Mouse (Mus musculus): ENCODE measurements at regions not wholly inside any gene's neighbourhood (a gene's known extent, or its start where the extent isn't known, plus 50 kb on each side); places are given as distances from the start of the nearest gene placed in this dataset.

- Histone ChIP-seq H3K4me2 (ENCODE audit: low read depth, low read length) (no peak overlapping the region), H3K4me1 (ENCODE audit: control insufficient read depth, insufficient read depth, low read length) (0 out of 2 replicates have a peak, but pooled peaks cover 2% of the 10 kb centered on the region), H3K27me3 (ENCODE audit: control insufficient read depth, insufficient read depth, low read length) (no peaks in the 10 kb centered on the region), H3K36me3 (replicated peaks; ENCODE audit: control insufficient read depth, insufficient read depth, low read depth, low read length) (no peaks in the 10 kb centered on the region), H3K9ac (replicated peaks; ENCODE audit: low read length) (no peak overlapping the region), H3K9me3 (replicated peaks; ENCODE audit: control insufficient read depth, low read length) (no peaks in the 10 kb centered on the region), H3K27ac (replicated peaks; ENCODE audit: low read depth, low read length) (no peak overlapping the region), H3K4me3 (ENCODE audit: low read depth, low read length) (no peak overlapping the region)
- 43% methylated on average over 5 of the region's 5 CpGs for WGBS
- DNase-seq (ENCODE audit: low spot score) (no peak), ATAC-seq (replicated peaks; ENCODE audit: insufficient number of reproducible peaks, low FRiP score, low TSS enrichment, low read depth) (no peak)
Measured at GRCm38 (mm10) chr13:54309354-54309753, 61.8 kb upstream of the Cplx2 start.

DNA sequence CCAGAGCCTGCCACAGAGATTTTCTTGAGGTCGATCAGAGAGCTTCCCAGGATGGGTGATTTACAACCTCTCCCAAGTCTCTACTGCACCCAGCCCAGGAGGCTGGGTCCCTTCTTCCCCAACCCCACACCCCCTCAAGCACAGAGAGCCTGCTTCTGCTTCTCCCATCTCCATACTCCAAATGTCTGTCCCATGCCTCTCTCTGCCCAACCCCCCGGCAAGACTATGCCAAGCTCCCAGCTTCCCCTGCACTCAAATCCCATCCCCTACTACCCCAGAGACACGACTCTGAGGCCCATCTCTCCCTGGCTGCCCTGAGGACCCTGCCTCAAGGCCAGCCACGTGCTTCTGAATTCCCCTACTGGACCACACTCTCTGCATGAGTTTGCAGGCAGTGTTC, 61.0 kb upstream of the Cplx2 start:
- Histone ChIP-seq H3K4me1 (ENCODE audit: control insufficient read depth, insufficient read depth, low read length) (0 out of 2 replicates have a peak, but pooled peaks cover 2% of the 10 kb centered on the region), H3K27ac (replicated peaks; ENCODE audit: low read depth, low read length) (no peak overlapping the region)

DNA sequence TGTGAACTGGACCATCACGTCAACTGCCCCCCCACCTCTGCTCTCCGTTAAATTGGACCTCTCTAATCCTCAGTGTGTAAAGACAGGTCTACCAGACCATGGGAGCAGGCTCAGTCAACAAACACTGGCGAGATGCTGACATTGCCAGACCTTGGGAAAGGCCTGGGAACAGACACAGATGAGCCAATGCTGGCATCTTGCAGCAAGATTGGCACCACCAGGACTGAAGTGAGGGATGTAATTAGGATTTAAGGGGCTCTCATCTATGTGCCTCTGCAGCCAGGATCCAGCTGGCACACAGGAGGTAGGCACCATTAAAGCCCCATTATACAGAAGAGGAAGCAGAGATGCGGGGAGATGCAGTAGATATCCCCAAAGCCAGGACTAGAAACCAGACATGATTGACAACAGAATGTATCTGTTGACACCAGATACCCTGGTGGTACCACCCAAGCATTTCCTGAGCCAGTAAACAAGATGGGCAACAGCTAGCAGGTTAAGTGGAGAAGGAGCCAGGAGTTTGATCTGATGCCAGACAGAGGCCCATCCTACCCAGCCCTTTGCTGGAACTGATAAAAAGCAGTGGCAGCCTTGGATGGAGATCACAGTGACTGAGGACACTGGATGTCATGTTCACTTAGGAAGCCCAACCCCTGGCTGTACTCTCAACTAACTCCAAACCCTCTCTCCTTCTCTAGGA, 59.7 kb upstream of the Cplx2 start:
- no peak overlapping the region for H3K4me3 ChIP-seq (ENCODE audit: low read depth, low read length)
- no peak overlapping the region for H3K4me2 ChIP-seq (ENCODE audit: low read depth, low read length)
- no peaks in the 10 kb centered on the region for H3K27me3 ChIP-seq (ENCODE audit: control insufficient read depth, insufficient read depth, low read length)
- 88% methylated on average over 4 of the region's 4 CpGs for WGBS
- H3K36me3 ChIP-seq (replicated peaks; ENCODE audit: control insufficient read depth, insufficient read depth, low read depth, low read length), result no peaks in the 10 kb centered on the region
- no peak overlapping the region for H3K27ac ChIP-seq (replicated peaks; ENCODE audit: low read depth, low read length)
- ATAC-seq (replicated peaks; ENCODE audit: insufficient number of reproducible peaks, low FRiP score, low TSS enrichment, low read depth), result no peak
- no peak overlapping the region for H3K9ac ChIP-seq (replicated peaks; ENCODE audit: low read length)
- H3K9me3 ChIP-seq (replicated peaks; ENCODE audit: control insufficient read depth, low read length), result no peaks in the 10 kb centered on the region
- 0 out of 2 replicates have a peak, but pooled peaks cover 2% of the 10 kb centered on the region for H3K4me1 ChIP-seq (ENCODE audit: control insufficient read depth, insufficient read depth, low read length)
- no peak for DNase-seq (ENCODE audit: low spot score)

More for the DNA sequence above, 61.0 kb upstream of the Cplx2 start:
- Histone ChIP-seq H3K9ac (replicated peaks; ENCODE audit: low read length) (no peak overlapping the region), H3K4me2 (ENCODE audit: low read depth, low read length) (no peak overlapping the region), H3K27me3 (ENCODE audit: control insufficient read depth, insufficient read depth, low read length) (no peaks in the 10 kb centered on the region), H3K9me3 (replicated peaks; ENCODE audit: control insufficient read depth, low read length) (no peaks in the 10 kb centered on the region), H3K4me3 (ENCODE audit: low read depth, low read length) (no peak overlapping the region), H3K36me3 (replicated peaks; ENCODE audit: control insufficient read depth, insufficient read depth, low read depth, low read length) (no peaks in the 10 kb centered on the region)
- WGBS, result 55% methylated on average over 4 of the region's 4 CpGs
- DNase-seq (ENCODE audit: low spot score) (no peak), ATAC-seq (replicated peaks; ENCODE audit: insufficient number of reproducible peaks, low FRiP score, low TSS enrichment, low read depth) (no peak)

GRCm38 (mm10) chr13:54312405-54313185, 58.6 kb upstream of the Cplx2 start:
- no peak for ATAC-seq (replicated peaks; ENCODE audit: insufficient number of reproducible peaks, low FRiP score, low TSS enrichment, low read depth)
- 69% methylated on average over 18 of the region's 18 CpGs for WGBS

GRCm38 (mm10) chr13:54315333-54315732, 55.8 kb upstream of the Cplx2 start:
- Histone ChIP-seq H3K4me2 (ENCODE audit: low read depth, low read length) (no peak overlapping the region), H3K9me3 (replicated peaks; ENCODE audit: control insufficient read depth, low read length) (no peaks in the 10 kb centered on the region), H3K27me3 (ENCODE audit: control insufficient read depth, insufficient read depth, low read length) (no peaks in the 10 kb centered on the region), H3K27ac (replicated peaks; ENCODE audit: low read depth, low read length) (no peak overlapping the region), H3K9ac (replicated peaks; ENCODE audit: low read length) (no peak overlapping the region), H3K36me3 (replicated peaks; ENCODE audit: control insufficient read depth, insufficient read depth, low read depth, low read length) (no peaks in the 10 kb centered on the region), H3K4me1 (ENCODE audit: control insufficient read depth, insufficient read depth, low read length) (no peaks in the 10 kb centered on the region), H3K4me3 (ENCODE audit: low read depth, low read length) (no peak overlapping the region)
- 94% methylated on average over 3 of the region's 3 CpGs for WGBS
- ATAC-seq (replicated peaks; ENCODE audit: insufficient number of reproducible peaks, low FRiP score, low TSS enrichment, low read depth), result no peak
- DNase-seq (ENCODE audit: low spot score), result no peak

More at GRCm38 (mm10) chr13:54312405-54313185, 58.6 kb upstream of the Cplx2 start:
- no peak for DNase-seq (ENCODE audit: low spot score)
- H3K27ac ChIP-seq (replicated peaks; ENCODE audit: low read depth, low read length), result no peak overlapping the region
- no peak overlapping the region for H3K9ac ChIP-seq (replicated peaks; ENCODE audit: low read length)
- no peaks in the 10 kb centered on the region for H3K27me3 ChIP-seq (ENCODE audit: control insufficient read depth, insufficient read depth, low read length)
- no peaks in the 10 kb centered on the region for H3K4me1 ChIP-seq (ENCODE audit: control insufficient read depth, insufficient read depth, low read length)
- no peaks in the 10 kb centered on the region for H3K9me3 ChIP-seq (replicated peaks; ENCODE audit: control insufficient read depth, low read length)
- H3K36me3 ChIP-seq (replicated peaks; ENCODE audit: control insufficient read depth, insufficient read depth, low read depth, low read length), result no peaks in the 10 kb centered on the region
- H3K4me3 ChIP-seq (ENCODE audit: low read depth, low read length), result no peak overlapping the region
- no peak overlapping the region for H3K4me2 ChIP-seq (ENCODE audit: low read depth, low read length)

- Histone ChIP-seq H3K36me3 (replicated peaks; ENCODE audit: control insufficient read depth, insufficient read depth, low read depth, low read length) (no peaks in the 10 kb centered on the region), H3K9me3 (replicated peaks; ENCODE audit: control insufficient read depth, low read length) (no peaks in the 10 kb centered on the region), H3K9ac (replicated peaks; ENCODE audit: low read length) (no peak overlapping the region), H3K27me3 (ENCODE audit: control insufficient read depth, insufficient read depth, low read length) (no peaks in the 10 kb centered on the region), H3K4me3 (ENCODE audit: low read depth, low read length) (no peak overlapping the region), H3K4me2 (ENCODE audit: low read depth, low read length) (no peak overlapping the region), H3K4me1 (ENCODE audit: control insufficient read depth, insufficient read depth, low read length) (no peaks in the 10 kb centered on the region), H3K27ac (replicated peaks; ENCODE audit: low read depth, low read length) (no peak overlapping the region)
- DNase-seq (ENCODE audit: low spot score), result no peak
- no peak for ATAC-seq (replicated peaks; ENCODE audit: insufficient number of reproducible peaks, low FRiP score, low TSS enrichment, low read depth)
- WGBS, result 90% methylated on average over 6 of the region's 6 CpGs
Measured at GRCm38 (mm10) chr13:54316907-54317306, 54.2 kb upstream of the Cplx2 start.

GRCm38 (mm10) chr13:54318161-54318560, 53.0 kb upstream of the Cplx2 start:
- ATAC-seq (replicated peaks; ENCODE audit: insufficient number of reproducible peaks, low FRiP score, low TSS enrichment, low read depth) (no peak), DNase-seq (ENCODE audit: low spot score) (no peak)
- WGBS, result 86% methylated on average over 4 of the region's 4 CpGs
- Histone ChIP-seq H3K27ac (replicated peaks; ENCODE audit: low read depth, low read length) (no peak overlapping the region), H3K9ac (replicated peaks; ENCODE audit: low read length) (no peak overlapping the region), H3K4me3 (ENCODE audit: low read depth, low read length) (no peak overlapping the region), H3K4me1 (ENCODE audit: control insufficient read depth, insufficient read depth, low read length) (no peaks in the 10 kb centered on the region), H3K9me3 (replicated peaks; ENCODE audit: control insufficient read depth, low read length) (no peaks in the 10 kb centered on the region), H3K27me3 (ENCODE audit: control insufficient read depth, insufficient read depth, low read length) (no peaks in the 10 kb centered on the region), H3K4me2 (ENCODE audit: low read depth, low read length) (no peak overlapping the region), H3K36me3 (replicated peaks; ENCODE audit: control insufficient read depth, insufficient read depth, low read depth, low read length) (no peaks in the 10 kb centered on the region)

- Histone ChIP-seq H3K27me3 (ENCODE audit: control insufficient read depth, insufficient read depth, low read length) (no peaks in the 10 kb centered on the region), H3K4me1 (ENCODE audit: control insufficient read depth, insufficient read depth, low read length) (no peaks in the 10 kb centered on the region), H3K4me2 (ENCODE audit: low read depth, low read length) (no peak overlapping the region), H3K9me3 (replicated peaks; ENCODE audit: control insufficient read depth, low read length) (no peaks in the 10 kb centered on the region), H3K27ac (replicated peaks; ENCODE audit: low read depth, low read length) (no peak overlapping the region), H3K36me3 (replicated peaks; ENCODE audit: control insufficient read depth, insufficient read depth, low read depth, low read length) (no peaks in the 10 kb centered on the region), H3K4me3 (ENCODE audit: low read depth, low read length) (no peak overlapping the region), H3K9ac (replicated peaks; ENCODE audit: low read length) (no peak overlapping the region)
- DNase-seq (ENCODE audit: low spot score) (no peak), ATAC-seq (replicated peaks; ENCODE audit: insufficient number of reproducible peaks, low FRiP score, low TSS enrichment, low read depth) (no peak)
- WGBS, result 83% methylated on average over 5 of the region's 5 CpGs
Measured at GRCm38 (mm10) chr13:54318601-54319000, 52.5 kb upstream of the Cplx2 start.

Data from embryonic facial prominence, embryonic 11.5 days (tissue).